Mouse (Mus musculus): ENCODE measurements around the gene Utrn. TPM values are rescaled to one million over a fixed set of nuclear protein-coding genes. Genes with fewer than 3 reads are reported as not detected.

The Utrn gene
- total and polyA plus RNA-seq, 3 experiments = 9.4 to 115 (median 71.5) TPM

DNA sequence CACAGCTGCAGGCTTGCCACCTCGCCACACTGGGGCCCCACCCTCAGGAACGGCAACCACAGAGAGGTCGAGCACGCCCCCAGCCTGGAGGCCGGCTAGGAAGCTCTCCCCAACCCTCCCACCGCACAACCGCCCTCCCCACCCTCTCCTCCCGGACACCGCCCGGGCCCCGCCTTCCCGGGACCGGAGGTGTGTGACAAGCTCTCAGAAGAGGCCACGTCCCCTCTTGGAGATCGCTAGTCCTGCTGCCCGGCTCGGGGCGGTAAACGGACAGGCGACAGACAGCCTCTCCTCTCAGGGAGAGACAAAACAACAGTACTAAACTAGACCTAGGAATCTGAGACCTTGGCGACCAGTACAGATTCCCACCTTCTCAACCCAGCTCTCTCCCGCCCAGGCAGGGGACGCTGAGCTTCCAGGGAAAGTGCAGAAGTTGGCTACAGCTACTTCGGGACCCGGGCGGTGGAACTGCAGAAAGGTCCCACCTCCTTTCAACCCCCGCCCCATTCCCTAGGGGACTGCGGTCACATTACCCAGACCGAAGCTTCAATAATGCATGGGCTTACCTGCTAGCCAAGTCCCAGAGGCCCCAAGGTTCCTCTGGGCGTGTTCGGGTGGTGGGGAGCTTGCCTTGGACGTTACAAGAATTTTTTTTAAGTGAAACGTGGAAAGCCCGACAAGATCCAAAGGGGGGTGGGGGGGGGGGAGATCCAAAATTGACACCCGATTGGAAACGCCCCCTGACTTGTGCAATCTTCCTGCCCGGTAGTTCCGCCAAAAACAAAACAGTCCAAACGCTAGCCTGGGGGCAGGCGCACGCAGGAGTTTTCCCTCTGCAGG lies 756 bp downstream of the Utrn start:
- TF ChIP-seq CTCF (IDR thresholded peaks at IDR 0.05; ENCODE audit: low read depth, low read length) = no peak
- TF ChIP-seq GATA2 (IDR thresholded peaks at IDR 0.05; ENCODE audit: borderline replicate concordance, low read depth, low read length) = no peak
- ATAC-seq (ENCODE audit: extremely low read depth, insufficient number of reproducible peaks, low FRiP score, poor library complexity, severe bottlenecking) = peak; percentile 90
- DNase-seq (ENCODE audit: low spot score) = peak; percentile 92
- no peaks in the 10 kb centered on the region for H3K27me3 ChIP-seq (ENCODE audit: insufficient read depth, low read length)
- peaks cover 48% of the 10 kb centered on the region for H3K4me1 ChIP-seq (ENCODE audit: insufficient read depth, low read depth, low read length)
- H3K36me3 ChIP-seq (replicated peaks) = peaks cover 12% of the 10 kb centered on the region
- no peaks in the 10 kb centered on the region for H3K9me3 ChIP-seq (replicated peaks)
- peak overlapping the region; percentile 82 for H3K4me3 ChIP-seq (ENCODE audit: low read depth, low read length)

GRCm38 (mm10) chr10:12867733-12868188 lies 1.4 kb downstream of the Utrn start:
- DNase-seq (ENCODE audit: low spot score) = peak; percentile 20

GRCm38 (mm10) chr10:12866971-12867732 lies 2.0 kb downstream of the Utrn start:
- Histone ChIP-seq H3K9me3 (replicated peaks) (no peaks in the 10 kb centered on the region), H3K4me1 (ENCODE audit: insufficient read depth, low read depth, low read length) (peaks cover 59% of the 10 kb centered on the region), H3K36me3 (replicated peaks) (peaks cover 16% of the 10 kb centered on the region), H3K27me3 (ENCODE audit: insufficient read depth, low read length) (no peaks in the 10 kb centered on the region), H3K4me3 (ENCODE audit: low read depth, low read length) (peak overlapping the region; percentile 82)
- ATAC-seq (ENCODE audit: extremely low read depth, insufficient number of reproducible peaks, low FRiP score, poor library complexity, severe bottlenecking) = peak; percentile 42
- TF ChIP-seq CTCF (IDR thresholded peaks at IDR 0.05; ENCODE audit: low read depth, low read length) (no peak), GATA1 (IDR thresholded peaks at IDR 0.05; ENCODE audit: borderline replicate concordance, low read length) (no peak), POLR2AphosphoS5 (IDR thresholded peaks at IDR 0.05; ENCODE audit: insufficient replicate concordance, low read depth, low read length) (no peak), TAL1 (conservative IDR thresholded peaks at IDR 0.05; ENCODE audit: low read depth, low read length) (no peak), GATA2 (IDR thresholded peaks at IDR 0.05; ENCODE audit: borderline replicate concordance, low read depth, low read length) (no peak)
- DNase-seq (ENCODE audit: low spot score) = peak; percentile 72

More at GRCm38 (mm10) chr10:12867733-12868188, 1.4 kb downstream of the Utrn start:
- Histone ChIP-seq H3K36me3 (replicated peaks) (peaks cover 12% of the 10 kb centered on the region), H3K4me3 (ENCODE audit: low read depth, low read length) (peak overlapping the region; percentile 82), H3K9me3 (replicated peaks) (no peaks in the 10 kb centered on the region), H3K4me1 (ENCODE audit: insufficient read depth, low read depth, low read length) (peaks cover 53% of the 10 kb centered on the region), H3K27me3 (ENCODE audit: insufficient read depth, low read length) (no peaks in the 10 kb centered on the region)
- TF ChIP-seq GATA2 (IDR thresholded peaks at IDR 0.05; ENCODE audit: borderline replicate concordance, low read depth, low read length) (no peak), GATA1 (IDR thresholded peaks at IDR 0.05; ENCODE audit: borderline replicate concordance, low read length) (no peak), CTCF (IDR thresholded peaks at IDR 0.05; ENCODE audit: low read depth, low read length) (no peak), TAL1 (conservative IDR thresholded peaks at IDR 0.05; ENCODE audit: low read depth, low read length) (no peak), POLR2AphosphoS5 (IDR thresholded peaks at IDR 0.05; ENCODE audit: insufficient replicate concordance, low read depth, low read length) (no peak)
- no peak for ATAC-seq (ENCODE audit: extremely low read depth, insufficient number of reproducible peaks, low FRiP score, poor library complexity, severe bottlenecking)

GRCm38 (mm10) chr10:12865201-12865600 lies 4.0 kb downstream of the Utrn start:
- ATAC-seq (ENCODE audit: extremely low read depth, insufficient number of reproducible peaks, low FRiP score, poor library complexity, severe bottlenecking) (no peak), DNase-seq (ENCODE audit: low spot score) (no peak)
- peaks cover 29% of the 10 kb centered on the region for H3K36me3 ChIP-seq (replicated peaks)
- TF ChIP-seq GATA1 (IDR thresholded peaks at IDR 0.05; ENCODE audit: borderline replicate concordance, low read length) (no peak), TAL1 (conservative IDR thresholded peaks at IDR 0.05; ENCODE audit: low read depth, low read length) (no peak), CTCF (IDR thresholded peaks at IDR 0.05; ENCODE audit: low read depth, low read length) (no peak), GATA2 (IDR thresholded peaks at IDR 0.05; ENCODE audit: borderline replicate concordance, low read depth, low read length) (no peak), POLR2AphosphoS5 (IDR thresholded peaks at IDR 0.05; ENCODE audit: insufficient replicate concordance, low read depth, low read length) (no peak)
- no peaks in the 10 kb centered on the region for H3K9me3 ChIP-seq (replicated peaks)
- peaks cover 75% of the 10 kb centered on the region for H3K4me1 ChIP-seq (ENCODE audit: insufficient read depth, low read depth, low read length)
- no peaks in the 10 kb centered on the region for H3K27me3 ChIP-seq (ENCODE audit: insufficient read depth, low read length)
- H3K4me3 ChIP-seq (ENCODE audit: low read depth, low read length) = no peak overlapping the region; the same call in 1 of the 2 replicates

DNA sequence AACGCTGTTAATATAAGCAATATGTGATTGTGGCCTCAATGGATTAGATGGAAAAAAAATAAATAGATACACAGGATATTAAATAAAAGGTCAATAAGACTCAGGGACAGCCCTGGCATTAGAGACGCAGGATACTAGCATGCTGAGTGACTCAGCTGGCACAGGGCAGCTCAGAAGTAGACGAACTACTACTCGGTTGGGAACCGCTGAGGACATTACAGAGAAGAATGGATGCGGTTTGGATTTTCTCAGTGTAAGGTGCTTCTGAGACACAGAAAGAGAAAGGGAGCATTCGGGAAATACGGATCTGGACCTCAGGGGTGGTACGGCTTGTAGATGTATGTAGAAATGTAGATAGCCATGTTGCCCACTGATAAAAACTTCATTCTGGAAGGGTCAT lies 5.6 kb downstream of the Utrn start:
- no peak overlapping the region for H3K4me3 ChIP-seq (ENCODE audit: low read depth, low read length)
- H3K27me3 ChIP-seq (ENCODE audit: insufficient read depth, low read length) = no peaks in the 10 kb centered on the region
- no peak for DNase-seq (ENCODE audit: low spot score)
- TF ChIP-seq POLR2AphosphoS5 (IDR thresholded peaks at IDR 0.05; ENCODE audit: insufficient replicate concordance, low read depth, low read length) (no peak), TAL1 (conservative IDR thresholded peaks at IDR 0.05; ENCODE audit: low read depth, low read length) (no peak), CTCF (IDR thresholded peaks at IDR 0.05; ENCODE audit: low read depth, low read length) (no peak), GATA2 (IDR thresholded peaks at IDR 0.05; ENCODE audit: borderline replicate concordance, low read depth, low read length) (no peak), GATA1 (IDR thresholded peaks at IDR 0.05; ENCODE audit: borderline replicate concordance, low read length) (no peak)
- ATAC-seq (ENCODE audit: extremely low read depth, insufficient number of reproducible peaks, low FRiP score, poor library complexity, severe bottlenecking) = no peak
- peaks cover 88% of the 10 kb centered on the region for H3K4me1 ChIP-seq (ENCODE audit: insufficient read depth, low read depth, low read length)
- no peaks in the 10 kb centered on the region for H3K9me3 ChIP-seq (replicated peaks)
- peaks cover 41% of the 10 kb centered on the region for H3K36me3 ChIP-seq (replicated peaks)

GRCm38 (mm10) chr10:12862047-12862446 lies 7.1 kb downstream of the Utrn start:
- TF ChIP-seq TAL1 (conservative IDR thresholded peaks at IDR 0.05; ENCODE audit: low read depth, low read length) (no peak), CTCF (IDR thresholded peaks at IDR 0.05; ENCODE audit: low read depth, low read length) (no peak), POLR2AphosphoS5 (IDR thresholded peaks at IDR 0.05; ENCODE audit: insufficient replicate concordance, low read depth, low read length) (no peak), GATA1 (IDR thresholded peaks at IDR 0.05; ENCODE audit: borderline replicate concordance, low read length) (no peak), GATA2 (IDR thresholded peaks at IDR 0.05; ENCODE audit: borderline replicate concordance, low read depth, low read length) (no peak)
- DNase-seq (ENCODE audit: low spot score) = no peak
- Histone ChIP-seq H3K27me3 (ENCODE audit: insufficient read depth, low read length) (no peaks in the 10 kb centered on the region), H3K4me1 (ENCODE audit: insufficient read depth, low read depth, low read length) (peaks cover 82% of the 10 kb centered on the region), H3K4me3 (ENCODE audit: low read depth, low read length) (no peak overlapping the region), H3K36me3 (replicated peaks) (peaks cover 47% of the 10 kb centered on the region), H3K9me3 (replicated peaks) (no peaks in the 10 kb centered on the region)
- ATAC-seq (ENCODE audit: extremely low read depth, insufficient number of reproducible peaks, low FRiP score, poor library complexity, severe bottlenecking) = no peak
